Mouse (Mus musculus) stomach, postnatal 0 days (tissue): Measurements from ENCODE around the gene Spag8.

Source experiments
- CTCF ChIP-seq: IDR thresholded peaks from 2 replicates; pipeline ENCODE4 v1.5.1; 2016; ENCODE audit warnings: antibody characterized with exemption, low read depth, mild to moderate bottlenecking, moderate library complexity
- EP300 ChIP-seq: optimal IDR thresholded peaks from 2 replicates; pipeline ENCODE3; 2016; ENCODE audit warnings: antibody characterized with exemption

GRCm38 (mm10) chr4:43620146-43620778 lies 33.1 kb downstream of the Spag8 start:
- TF ChIP-seq EP300 (no peak), CTCF (no peak)
